Mouse (Mus musculus): ENCODE data around the gene Gm20388. TPM values are rescaled to one million over a fixed set of nuclear protein-coding genes. Genes with fewer than 3 reads are reported as not detected.
"Not testable (repeated sequence)": the region's sequence is repeated elsewhere in the genome, so short reads cannot be mapped to it uniquely, and the experiment has no call there.

Gm20388 gene
- polyA plus RNA-seq, 1 experiment: 18.7 TPM

GRCm38 (mm10) chr8:121590203-121591177, 1679.8 kb downstream of the Gm20388 start, which contains the start of gene Map1lc3b:
Map1lc3b (plus strand) TSS chr8:121590361.
- H3K27me3 ChIP-seq (ENCODE audit: control insufficient read depth, insufficient read depth, low read length): no peaks in the 10 kb centered on the region
- H3K4me1 ChIP-seq (ENCODE audit: control insufficient read depth, insufficient read depth, low read length): peaks cover 25% of the 10 kb centered on the region
- TF ChIP-seq CTCF (IDR thresholded peaks at IDR 0.05; ENCODE audit: borderline replicate concordance, insufficient read depth, low read depth, low read length) (no peak), POLR2A (IDR thresholded peaks at IDR 0.05; ENCODE audit: borderline replicate concordance, insufficient read depth, low read length) (0 out of 2 replicates have a peak, but pooled peaks have one; percentile 70)

GRCm38 (mm10) chr8:121591178-121592066, 1680.8 kb downstream of the Gm20388 start:
- peaks cover 25% of the 10 kb centered on the region for H3K4me1 ChIP-seq (ENCODE audit: control insufficient read depth, insufficient read depth, low read length)
- TF ChIP-seq CTCF (IDR thresholded peaks at IDR 0.05; ENCODE audit: borderline replicate concordance, insufficient read depth, low read depth, low read length): peak; percentile 21; the same call in 1 of the 2 replicates
- no peak for TF ChIP-seq POLR2A (IDR thresholded peaks at IDR 0.05; ENCODE audit: borderline replicate concordance, insufficient read depth, low read length)
- H3K4me3 ChIP-seq (replicated peaks; ENCODE audit: insufficient read depth, low read depth, low read length): peak overlapping the region; percentile 93
- DNase-seq: peak in 1 of 2 experiments; percentile 47
- WGBS: 13% methylated on average over 20 of the region's 20 CpGs
- H3K27me3 ChIP-seq (ENCODE audit: control insufficient read depth, insufficient read depth, low read length): no peaks in the 10 kb centered on the region
- H3K27ac ChIP-seq (ENCODE audit: insufficient read depth, low read length): no peak overlapping the region

More at GRCm38 (mm10) chr8:121590203-121591177, 1679.8 kb downstream of the Gm20388 start, which contains the start of gene Map1lc3b:
- WGBS: under 1% methylated on average over 94 of the region's 94 CpGs
- peak within 1 kb of the TSS; percentile 72 for H3K27ac ChIP-seq (ENCODE audit: insufficient read depth, low read length)
- DNase-seq: peak; percentile 97 to 98
- peak within 1 kb of the TSS; percentile 93 for H3K4me3 ChIP-seq (replicated peaks; ENCODE audit: insufficient read depth, low read depth, low read length)

- no peaks in the 10 kb centered on the region for H3K27me3 ChIP-seq (ENCODE audit: control insufficient read depth, insufficient read depth, low read length)
- no peak overlapping the region for H3K4me3 ChIP-seq (replicated peaks; ENCODE audit: insufficient read depth, low read depth, low read length)
- 81% methylated on average over 5 of the region's 5 CpGs for WGBS
- TF ChIP-seq CTCF (IDR thresholded peaks at IDR 0.05; ENCODE audit: borderline replicate concordance, insufficient read depth, low read depth, low read length) (no peak), POLR2A (IDR thresholded peaks at IDR 0.05; ENCODE audit: borderline replicate concordance, insufficient read depth, low read length) (no peak)
- no peak for DNase-seq
- H3K27ac ChIP-seq (ENCODE audit: insufficient read depth, low read length): no peak overlapping the region
- peaks cover 25% of the 10 kb centered on the region for H3K4me1 ChIP-seq (ENCODE audit: control insufficient read depth, insufficient read depth, low read length)
Observed at GRCm38 (mm10) chr8:121593293-121593692, 1682.7 kb downstream of the Gm20388 start.

GRCm38 (mm10) chr8:121593983-121594382, 1683.3 kb downstream of the Gm20388 start:
- H3K4me3 ChIP-seq (replicated peaks; ENCODE audit: insufficient read depth, low read depth, low read length): no peak overlapping the region
- H3K27me3 ChIP-seq (ENCODE audit: control insufficient read depth, insufficient read depth, low read length): no peaks in the 10 kb centered on the region
- TF ChIP-seq POLR2A (IDR thresholded peaks at IDR 0.05; ENCODE audit: borderline replicate concordance, insufficient read depth, low read length) (no peak), CTCF (IDR thresholded peaks at IDR 0.05; ENCODE audit: borderline replicate concordance, insufficient read depth, low read depth, low read length) (no peak)
- peaks cover 24% of the 10 kb centered on the region for H3K4me1 ChIP-seq (ENCODE audit: control insufficient read depth, insufficient read depth, low read length)
- 64% methylated on average over 9 of the region's 9 CpGs for WGBS
- no peak overlapping the region for H3K27ac ChIP-seq (ENCODE audit: insufficient read depth, low read length)
- no peak for DNase-seq

GRCm38 (mm10) chr8:121597492-121597891, 1686.9 kb downstream of the Gm20388 start:
- not testable (repeated sequence) for DNase-seq; H3K4me1 ChIP-seq (ENCODE audit: control insufficient read depth, insufficient read depth, low read length); H3K4me3 ChIP-seq (replicated peaks; ENCODE audit: insufficient read depth, low read depth, low read length); H3K27ac ChIP-seq (ENCODE audit: insufficient read depth, low read length); H3K27me3 ChIP-seq (ENCODE audit: control insufficient read depth, insufficient read depth, low read length)
- 50% methylated on average over 2 of the region's 2 CpGs for WGBS

- Histone ChIP-seq H3K4me1 (ENCODE audit: control insufficient read depth, insufficient read depth, low read length) (no peaks in the 10 kb centered on the region; the same call in 1 of the 2 replicates), H3K4me3 (replicated peaks; ENCODE audit: insufficient read depth, low read depth, low read length) (no peak overlapping the region), H3K27ac (ENCODE audit: insufficient read depth, low read length) (no peak overlapping the region), H3K27me3 (ENCODE audit: control insufficient read depth, insufficient read depth, low read length) (no peaks in the 10 kb centered on the region)
- no peak for DNase-seq
- WGBS: 88% methylated on average over 7 of the region's 7 CpGs
- TF ChIP-seq CTCF (IDR thresholded peaks at IDR 0.05; ENCODE audit: borderline replicate concordance, insufficient read depth, low read depth, low read length) (no peak), POLR2A (IDR thresholded peaks at IDR 0.05; ENCODE audit: borderline replicate concordance, insufficient read depth, low read length) (no peak)
Observed at GRCm38 (mm10) chr8:121598190-121598589, 1687.5 kb downstream of the Gm20388 start.

GRCm38 (mm10) chr8:121598892-121599291, 1688.3 kb downstream of the Gm20388 start:
- no peaks in the 10 kb centered on the region for H3K27me3 ChIP-seq (ENCODE audit: control insufficient read depth, insufficient read depth, low read length)
- 18% methylated on average over 7 of the region's 7 CpGs for WGBS
- no peak overlapping the region for H3K4me3 ChIP-seq (replicated peaks; ENCODE audit: insufficient read depth, low read depth, low read length)
- DNase-seq: peak; percentile 88
- no peak overlapping the region for H3K27ac ChIP-seq (ENCODE audit: insufficient read depth, low read length)
- TF ChIP-seq CTCF (IDR thresholded peaks at IDR 0.05; ENCODE audit: borderline replicate concordance, insufficient read depth, low read depth, low read length) (peak; percentile 92), POLR2A (IDR thresholded peaks at IDR 0.05; ENCODE audit: borderline replicate concordance, insufficient read depth, low read length) (no peak)
- no peaks in the 10 kb centered on the region; the same call in 1 of the 2 replicates for H3K4me1 ChIP-seq (ENCODE audit: control insufficient read depth, insufficient read depth, low read length)
